Mouse (Mus musculus): ENCODE measurements around the gene Creb5.

Creb5 gene

DNA sequence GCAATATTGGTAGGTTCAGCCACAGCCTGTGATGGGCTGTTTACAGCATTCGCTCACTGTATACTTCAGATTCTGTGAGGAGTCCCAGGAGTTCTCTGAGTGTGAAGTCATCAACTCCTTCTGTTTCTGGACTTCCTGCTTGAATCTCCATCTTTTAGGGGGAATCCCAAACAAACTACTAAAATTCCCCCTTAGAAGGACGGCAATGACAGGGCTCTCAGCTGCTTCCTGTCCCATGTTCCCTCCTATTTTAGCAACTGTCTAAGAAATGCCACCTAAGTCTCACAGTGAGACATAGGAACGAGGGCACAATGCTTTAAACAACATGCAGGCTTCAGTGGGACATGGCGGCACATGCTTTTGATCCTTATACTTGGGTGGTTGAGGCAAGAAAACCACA lies 204.3 kb downstream of the Creb5 start:
- DNase-seq (ENCODE audit: low read depth) = no peak

DNA sequence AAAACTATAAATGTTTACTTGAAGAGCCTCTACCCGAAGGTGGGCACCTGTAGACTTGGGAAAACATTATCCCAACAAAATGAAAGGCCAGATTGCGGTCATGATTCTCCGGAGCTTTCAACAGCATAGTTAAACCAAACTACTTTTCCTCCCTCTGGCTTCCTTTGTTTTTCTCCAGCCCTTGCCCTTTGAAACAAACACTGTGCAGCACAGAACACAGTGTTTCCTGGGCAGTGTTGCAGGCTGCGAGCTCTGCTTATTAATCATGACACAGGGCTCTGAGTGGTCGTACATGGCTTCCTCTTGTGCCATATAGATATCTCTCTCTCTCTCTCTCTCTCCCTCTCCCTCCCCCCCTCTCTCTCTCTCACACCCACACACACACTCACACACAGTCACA lies 206.8 kb downstream of the Creb5 start:
- DNase-seq (ENCODE audit: low read depth) = no peak

DNA sequence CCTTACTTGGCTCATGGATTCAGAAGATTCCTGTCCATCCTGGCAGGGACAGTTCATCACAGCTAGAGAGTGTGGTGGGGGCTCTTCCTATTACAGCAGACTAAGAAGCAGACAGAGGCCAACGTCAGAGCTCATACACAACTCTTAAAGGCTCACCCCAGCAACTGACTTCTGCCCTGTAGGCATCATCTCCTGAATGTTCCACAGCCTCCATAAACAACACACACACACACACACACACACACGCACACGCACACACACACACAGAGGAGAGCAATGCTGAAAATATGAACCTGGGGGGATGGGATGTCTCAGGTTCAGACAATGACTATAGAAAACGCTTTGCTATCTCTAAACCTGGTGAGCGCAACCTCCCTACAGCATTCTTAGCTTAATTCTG lies 208.6 kb downstream of the Creb5 start:
- no peak for DNase-seq (ENCODE audit: low read depth)

DNA sequence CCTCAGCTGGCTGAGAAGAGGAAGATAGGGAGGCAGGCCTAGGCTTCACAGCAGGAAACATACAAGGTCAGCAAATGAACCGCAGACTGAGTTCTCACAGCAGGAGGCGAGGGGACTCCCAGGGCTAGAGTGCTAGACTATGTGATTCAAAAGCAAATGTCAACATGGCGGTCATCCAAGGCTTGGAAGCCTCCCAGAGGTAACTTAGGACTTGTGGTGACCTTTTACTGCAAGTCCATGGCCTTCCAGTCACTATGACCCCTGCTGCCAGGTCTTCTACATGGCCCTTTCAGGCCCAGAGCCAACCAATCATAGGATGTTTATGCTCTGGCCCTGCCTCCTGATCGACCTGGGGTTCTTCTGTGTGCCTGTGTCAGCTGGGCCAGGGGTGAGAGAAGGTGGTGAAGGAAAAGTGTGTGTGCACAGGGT lies 209.3 kb downstream of the Creb5 start:
- DNase-seq (ENCODE audit: low read depth) = peak; percentile 35

GRCm38 (mm10) chr6:53497904-53498536 lies 210.9 kb downstream of the Creb5 start:
- DNase-seq (ENCODE audit: low read depth) = peak; percentile 78

GRCm38 (mm10) chr6:53499621-53500295 lies 212.7 kb downstream of the Creb5 start:
- no peak for DNase-seq (ENCODE audit: low read depth)

DNA sequence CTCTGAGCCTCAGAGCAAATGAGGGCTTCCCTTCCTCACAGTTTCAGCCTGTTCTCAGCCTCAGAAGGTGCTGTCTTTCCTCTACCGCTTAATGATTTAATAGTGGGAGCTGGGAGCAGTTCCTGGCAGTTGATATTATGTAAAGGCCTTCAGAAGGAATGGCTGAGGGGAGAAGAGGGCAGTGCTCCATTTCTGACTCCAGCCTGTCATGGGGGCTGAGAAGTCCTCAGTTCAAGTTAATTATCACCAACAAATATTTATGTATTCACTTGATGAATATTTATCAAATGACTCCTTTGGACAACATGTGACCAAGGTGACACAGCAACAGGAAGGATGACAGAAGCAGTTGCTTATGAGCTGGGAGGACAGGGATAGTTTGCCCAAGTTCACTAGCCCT lies 214.2 kb downstream of the Creb5 start:
- no peak for DNase-seq (ENCODE audit: low read depth)

- DNase-seq (ENCODE audit: low read depth) = no peak
Measured at GRCm38 (mm10) chr6:53506947-53507564, 220.0 kb downstream of the Creb5 start.

- DNase-seq (ENCODE audit: low read depth) = no peak
Measured at GRCm38 (mm10) chr6:53508847-53509494, 221.9 kb downstream of the Creb5 start.

GRCm38 (mm10) chr6:53510005-53510404 lies 222.9 kb downstream of the Creb5 start:
- no peak for DNase-seq (ENCODE audit: low read depth)

DNA sequence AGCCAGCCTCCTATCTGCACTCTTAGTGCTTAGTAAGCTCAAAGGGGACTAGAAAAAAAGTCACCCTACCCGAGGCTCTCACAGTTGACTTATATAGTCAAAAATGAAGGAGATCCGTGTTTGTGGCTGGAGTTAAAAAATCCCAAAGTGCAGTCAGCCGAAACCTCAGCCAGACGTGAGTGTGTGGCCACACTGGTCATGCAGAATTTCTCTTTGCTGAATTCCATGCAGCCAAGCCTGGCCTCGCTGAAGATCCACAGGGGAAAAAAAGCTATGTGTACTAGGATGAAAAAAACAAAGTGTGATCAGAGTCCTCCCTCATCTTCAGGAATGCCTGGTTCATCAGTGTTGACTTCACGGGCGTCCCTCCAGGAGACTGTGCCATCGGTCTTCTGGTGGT lies 225.2 kb downstream of the Creb5 start:
- DNase-seq (ENCODE audit: low read depth) = no peak

- no peak for DNase-seq (ENCODE audit: low read depth)
Measured at GRCm38 (mm10) chr6:53513380-53513779, 226.3 kb downstream of the Creb5 start.

DNA sequence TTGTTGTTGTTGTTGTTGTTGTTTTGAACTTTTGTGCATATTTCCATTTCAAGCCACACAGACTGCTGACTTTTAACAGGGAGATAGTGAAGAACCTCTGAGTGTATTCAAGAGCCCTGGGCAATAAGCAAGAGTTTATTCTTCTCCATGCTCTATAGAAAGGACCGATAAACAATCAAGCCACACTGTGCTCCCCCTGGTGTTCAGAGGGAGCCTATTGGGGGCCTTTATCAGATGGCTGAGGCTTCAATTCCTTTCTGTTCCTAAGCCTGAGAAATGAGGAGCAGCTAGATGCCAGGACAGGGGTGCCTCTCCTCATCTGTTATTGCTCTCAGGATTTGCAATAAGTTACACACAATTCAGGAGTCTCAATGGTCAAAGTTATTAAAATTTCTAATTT lies 227.8 kb downstream of the Creb5 start:
- no peak for DNase-seq (ENCODE audit: low read depth)

DNA sequence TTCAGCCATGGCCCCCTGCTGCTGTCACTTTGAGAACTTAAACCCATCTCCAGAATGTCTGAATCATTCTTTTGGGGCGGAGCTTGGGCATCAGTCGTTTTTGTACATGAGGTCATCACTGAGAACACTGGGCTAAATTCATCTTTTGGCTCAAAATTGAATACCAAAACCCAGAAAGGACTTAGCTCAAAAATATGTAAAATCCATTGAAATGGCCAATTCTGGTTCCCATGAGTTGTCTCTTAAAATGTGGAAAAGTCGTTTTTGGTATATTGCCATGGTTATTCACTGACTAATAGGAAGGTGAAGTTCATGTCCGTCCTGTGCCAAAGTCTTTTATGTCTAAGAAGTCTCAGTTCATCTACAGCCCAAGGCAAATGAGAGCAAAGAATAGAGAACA lies 228.5 kb downstream of the Creb5 start:
- no peak for DNase-seq (ENCODE audit: low read depth)

- no peak for DNase-seq (ENCODE audit: low read depth)
Measured at GRCm38 (mm10) chr6:53517371-53517945, 230.4 kb downstream of the Creb5 start.

DNA sequence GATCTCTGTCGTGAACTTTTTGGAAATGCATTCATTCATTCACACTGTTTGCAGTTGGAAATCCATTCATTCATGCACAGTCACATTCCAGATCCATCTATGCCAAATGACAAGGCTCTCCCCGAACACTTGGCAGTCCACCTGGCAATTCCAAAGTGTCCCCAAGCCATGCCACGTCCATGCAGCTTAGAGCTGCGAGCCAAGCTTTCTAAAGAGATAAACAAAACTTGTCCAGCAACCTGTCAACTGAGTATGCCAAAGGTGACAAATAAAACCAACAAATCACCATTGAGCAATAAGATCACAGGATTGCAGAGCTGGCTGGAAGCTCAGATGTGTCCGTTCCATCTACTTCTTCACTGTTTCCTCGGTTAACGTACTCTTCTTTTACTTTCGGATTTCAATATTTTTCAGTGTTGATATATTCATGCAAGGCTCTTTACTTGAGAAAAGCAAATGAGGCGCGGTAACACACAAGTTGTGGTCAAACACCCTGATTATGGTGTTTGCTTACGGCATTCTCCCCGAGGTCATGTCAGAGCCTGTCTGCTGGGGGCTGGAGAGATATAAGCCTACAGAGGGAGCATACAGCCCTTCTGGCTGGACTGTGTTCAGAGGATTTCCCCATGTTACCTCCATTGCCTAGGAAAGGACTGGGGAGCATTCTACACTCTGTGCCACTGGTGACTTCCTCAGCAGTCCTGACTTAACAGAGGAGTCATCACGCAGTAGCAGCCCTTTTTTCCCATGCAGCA lies 236.8 kb downstream of the Creb5 start:
- DNase-seq (ENCODE audit: low read depth) = no peak

DNA sequence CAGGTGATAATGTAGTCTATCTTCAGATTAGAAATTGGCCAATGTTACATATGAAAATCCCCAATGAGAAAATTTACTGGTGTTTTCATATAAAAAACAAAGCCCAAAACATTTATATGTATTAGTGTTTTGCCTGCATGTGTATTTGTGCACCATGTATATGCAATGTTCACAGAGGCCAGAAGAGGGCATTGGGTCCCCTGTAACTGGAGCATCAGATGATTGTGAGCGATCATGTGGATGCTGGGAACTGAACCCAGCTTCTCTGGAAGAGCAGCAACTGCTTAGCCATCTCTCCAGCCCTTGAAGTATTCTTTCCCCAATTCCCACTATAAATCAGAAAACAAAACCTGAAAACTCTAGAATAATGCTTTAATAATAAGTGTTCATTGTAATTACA lies 239.4 kb downstream of the Creb5 start:
- no peak for DNase-seq (ENCODE audit: low read depth)

DNA sequence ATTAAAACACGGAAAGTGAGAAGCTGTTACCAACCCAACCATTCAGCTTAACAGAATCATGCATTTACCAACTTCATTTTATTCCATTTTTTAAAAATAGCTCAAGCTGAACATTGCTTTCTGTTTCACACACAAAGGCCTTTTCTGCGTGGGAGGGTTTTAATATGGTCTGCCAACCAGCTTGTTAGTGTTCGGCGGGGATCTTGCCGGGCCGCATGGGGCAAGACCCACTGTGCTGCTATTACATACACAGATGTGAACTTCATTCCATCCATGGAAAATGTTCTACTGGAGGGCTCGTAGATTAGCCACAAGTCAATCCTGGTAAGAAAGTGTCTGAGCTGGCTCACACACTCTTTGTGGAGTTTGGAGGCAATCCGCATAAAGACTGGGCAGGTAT lies 243.7 kb downstream of the Creb5 start:
- no peak for DNase-seq (ENCODE audit: low read depth)

- DNase-seq (ENCODE audit: low read depth) = no peak
Measured at GRCm38 (mm10) chr6:53531461-53531860, 244.4 kb downstream of the Creb5 start.

GRCm38 (mm10) chr6:53537530-53537929 lies 250.5 kb downstream of the Creb5 start:
- no peak for DNase-seq (ENCODE audit: low read depth)

DNA sequence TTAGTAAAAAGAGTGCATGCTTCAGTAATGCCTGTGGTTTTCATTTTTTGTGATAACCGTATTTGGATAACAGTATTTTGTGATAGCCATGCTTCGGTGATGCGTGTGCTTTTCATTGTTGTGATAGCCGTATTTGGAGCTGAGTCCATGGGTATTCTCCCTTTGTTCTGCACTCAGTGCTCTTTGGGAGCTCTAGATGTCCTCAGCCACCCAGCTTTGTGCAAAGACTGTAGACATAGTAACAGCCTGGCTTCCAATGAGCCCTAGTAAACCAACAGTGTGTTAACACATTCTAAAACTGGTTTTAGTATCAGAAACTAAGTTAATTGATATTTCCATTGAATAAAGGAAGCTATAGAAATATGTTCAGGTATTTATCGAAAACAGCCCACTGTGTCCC lies 254.7 kb downstream of the Creb5 start:
- DNase-seq (ENCODE audit: low read depth) = no peak

GRCm38 (mm10) chr6:53545483-53545900 lies 258.4 kb downstream of the Creb5 start:
- DNase-seq (ENCODE audit: low read depth) = no peak
